Mouse (Mus musculus) forebrain, embryonic 12.5 days (tissue): ENCODE data around the gene Pik3ip1. TPM values are rescaled to one million over a fixed set of nuclear protein-coding genes. Genes with fewer than 3 reads are reported as not detected.

ENCODE experiments used
- ATAC-seq: fragments of 200-750 bp; cut with Nextera tagmentation; 2 replicates; pipeline ENCODE4 v1.8.0; 2017; ENCODE audit warnings: moderate TSS enrichment; ENCODE audit not compliant: low FRiP score
- H3K27ac ChIP-seq: fragments of 300-500 bp; sonication (generic); 2 replicates; pipeline ENCODE4 v1.5.1; 2016; ENCODE audit warnings: mild to moderate bottlenecking
- H3K27me3 ChIP-seq: fragments of 300-500 bp; sonication (generic); 2 replicates; pipeline ENCODE4 v1.6.1; 2016; ENCODE audit warnings: mild to moderate bottlenecking
- H3K36me3 ChIP-seq: fragments of 300-500 bp; sonication (generic); replicated peaks from 2 replicates; pipeline ENCODE4 v1.6.1; 2016; ENCODE audit warnings: mild to moderate bottlenecking
- H3K4me1 ChIP-seq: fragments of 300-500 bp; sonication (generic); 2 replicates; pipeline ENCODE4 v1.6.1; 2016
- H3K4me2 ChIP-seq: fragments of 300-500 bp; sonication (generic); 2 replicates; pipeline ENCODE4 v1.6.1; 2016; ENCODE audit warnings: mild to moderate bottlenecking, moderate library complexity
- H3K4me3 ChIP-seq: fragments of 300-500 bp; sonication (generic); replicated peaks from 2 replicates; pipeline ENCODE4 v1.5.1; 2016; ENCODE audit warnings: mild to moderate bottlenecking
- H3K9ac ChIP-seq: fragments of 300-500 bp; sonication (generic); 2 replicates; pipeline ENCODE4 v1.6.1; 2016; ENCODE audit warnings: mild to moderate bottlenecking
- H3K9me3 ChIP-seq: fragments of 300-500 bp; sonication (generic); 2 replicates; pipeline ENCODE4 v1.6.1; 2016
- WGBS: fragments of 180-500 bp; shearing (Covaris S2); methylation state at CpG from one replicate; pipeline ENCODE4 v1.1.7; 2016; 5-methylcytosine and 5-hydroxymethylcytosine counted together
- polyA plus RNA-seq: library from polyadenylated mRNA; unstranded; fragments of >200 nt; fragmentation: Nextera tagmentation; extraction: Ambion mirVana; gene quantifications from 2 replicates; pipeline ENCODE4 v1.2.1, GENCODE M21; 2016

Pik3ip1 gene
- polyA plus RNA-seq, 1 experiment from 2014 or later = 12.8 TPM

DNA sequence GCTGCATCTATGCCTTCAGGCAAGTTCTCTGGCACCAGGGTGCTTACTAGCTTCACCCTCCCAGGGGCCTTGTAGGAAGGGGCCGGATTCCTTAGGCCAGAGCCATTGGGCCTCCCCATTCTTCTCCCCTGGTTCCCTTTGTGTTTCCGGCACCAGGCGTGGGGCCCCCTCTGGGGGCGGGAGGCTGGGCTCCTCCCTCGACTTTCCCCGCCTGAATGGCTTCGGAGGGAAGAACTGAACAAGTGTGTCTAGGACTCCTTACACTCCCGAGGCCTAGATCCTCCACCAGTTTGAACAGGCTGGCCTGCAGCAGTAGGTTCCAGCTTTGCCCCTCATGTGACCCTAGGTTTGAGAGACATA is 38.2 kb upstream of the Pik3ip1 start:
- no peaks in the 10 kb centered on the region for H3K9me3 ChIP-seq
- H3K27me3 ChIP-seq = no peaks in the 10 kb centered on the region
- H3K9ac ChIP-seq = peak overlapping the region; percentile 97
- H3K4me3 ChIP-seq = peak overlapping the region; percentile 91
- H3K36me3 ChIP-seq = peaks cover 37% of the 10 kb centered on the region
- 0% methylated on average over 8 of the region's 8 CpGs for WGBS
- peak overlapping the region; percentile 100 for H3K27ac ChIP-seq
- H3K4me2 ChIP-seq = peak overlapping the region; percentile 89
- ATAC-seq = peak; percentile 21
- peaks cover 56% of the 10 kb centered on the region for H3K4me1 ChIP-seq

DNA sequence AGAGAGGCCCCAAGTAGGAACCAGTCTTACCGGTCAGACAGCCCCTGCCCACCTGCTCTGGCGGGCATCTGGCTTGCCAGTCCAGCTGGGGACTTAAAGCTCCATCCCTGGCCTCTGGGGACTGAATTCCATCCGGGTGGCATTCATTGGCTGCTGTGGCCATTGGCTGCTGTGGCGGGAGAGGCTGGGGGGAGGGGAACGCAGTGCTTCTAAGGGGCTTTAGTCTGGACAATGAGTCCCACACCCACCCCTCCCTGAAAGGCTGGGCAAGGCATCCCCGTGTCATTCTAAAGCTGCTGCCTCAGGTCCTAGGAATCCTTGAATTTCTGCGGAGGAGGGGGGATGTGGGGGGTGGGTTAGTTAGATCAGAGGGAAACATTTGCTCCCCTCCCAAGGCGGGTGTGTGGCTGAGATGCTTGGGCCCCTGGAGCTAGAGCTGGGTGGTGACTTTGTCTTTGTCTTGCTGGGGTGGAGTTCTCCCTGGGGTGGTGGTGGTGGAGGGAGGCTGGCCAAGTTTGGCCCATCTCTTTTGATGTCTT is 37.4 kb upstream of the Pik3ip1 start:
- Histone ChIP-seq H3K4me1 (peaks cover 51% of the 10 kb centered on the region), H3K27me3 (no peaks in the 10 kb centered on the region), H3K9ac (peak overlapping the region; percentile 97), H3K9me3 (no peaks in the 10 kb centered on the region), H3K4me3 (peak overlapping the region; percentile 91), H3K4me2 (peak overlapping the region; percentile 89), H3K27ac (peak overlapping the region; percentile 100), H3K36me3 (peaks cover 44% of the 10 kb centered on the region)
- WGBS = 0% methylated on average over 8 of the region's 8 CpGs
- peak; percentile 61 for ATAC-seq

DNA sequence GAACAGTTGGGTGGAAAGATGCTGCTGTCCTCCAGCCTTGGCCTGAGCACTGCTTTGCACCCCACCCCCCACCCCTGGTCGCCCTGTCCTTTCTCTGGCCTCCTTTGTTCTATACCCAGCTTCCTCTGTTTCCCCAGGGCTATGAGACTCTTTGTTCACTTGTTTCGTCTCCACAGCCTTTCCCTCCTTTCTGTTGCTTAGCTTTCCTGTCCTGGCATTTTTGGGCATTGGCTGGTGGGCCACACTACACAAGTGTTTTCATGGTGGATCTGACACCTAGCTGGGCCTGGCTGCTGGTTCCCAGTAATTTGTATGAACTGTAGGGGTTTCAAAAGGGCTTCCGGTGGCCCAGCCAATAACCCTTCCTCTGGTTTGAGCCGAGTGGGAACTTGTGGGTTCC is 36.8 kb upstream of the Pik3ip1 start:
- H3K9me3 ChIP-seq = no peaks in the 10 kb centered on the region
- H3K4me1 ChIP-seq = peaks cover 46% of the 10 kb centered on the region
- H3K9ac ChIP-seq = peak overlapping the region; percentile 97
- peak overlapping the region; percentile 89 for H3K4me2 ChIP-seq
- H3K36me3 ChIP-seq = peaks cover 50% of the 10 kb centered on the region
- ATAC-seq = no peak
- 11% methylated on average over 4 of the region's 4 CpGs for WGBS
- peak overlapping the region; percentile 100 for H3K27ac ChIP-seq
- H3K27me3 ChIP-seq = no peaks in the 10 kb centered on the region
- H3K4me3 ChIP-seq = peak overlapping the region; percentile 91

DNA sequence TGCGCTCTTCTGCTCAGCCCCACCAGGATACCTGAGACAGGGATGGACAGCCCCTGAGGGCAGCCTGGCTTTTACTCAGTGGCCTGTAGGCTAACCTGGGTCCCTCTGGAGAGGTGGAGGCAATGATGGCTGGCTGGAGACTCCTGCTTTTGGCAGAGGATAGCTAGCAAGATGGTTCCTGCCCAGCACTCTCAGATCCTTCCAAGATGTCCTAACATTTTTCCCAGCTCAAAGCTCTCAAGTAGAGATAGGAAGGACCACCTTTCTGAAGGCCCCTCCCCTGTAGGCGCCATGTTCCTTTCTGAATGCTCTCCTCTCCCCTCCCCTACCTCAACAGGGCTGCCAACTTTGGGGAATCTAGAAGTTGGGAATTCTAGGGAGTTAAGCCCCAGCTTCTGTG is 35.6 kb upstream of the Pik3ip1 start:
- Histone ChIP-seq H3K27me3 (no peaks in the 10 kb centered on the region), H3K4me3 (peak overlapping the region; percentile 91), H3K9me3 (no peaks in the 10 kb centered on the region), H3K9ac (peak overlapping the region; percentile 97), H3K36me3 (peaks cover 63% of the 10 kb centered on the region), H3K4me2 (peak overlapping the region; percentile 89), H3K4me1 (peaks cover 44% of the 10 kb centered on the region), H3K27ac (peak overlapping the region; percentile 100; the same call in 1 of the 2 replicates)
- ATAC-seq = no peak
- 91% methylated on average over 2 of the region's 2 CpGs for WGBS

DNA sequence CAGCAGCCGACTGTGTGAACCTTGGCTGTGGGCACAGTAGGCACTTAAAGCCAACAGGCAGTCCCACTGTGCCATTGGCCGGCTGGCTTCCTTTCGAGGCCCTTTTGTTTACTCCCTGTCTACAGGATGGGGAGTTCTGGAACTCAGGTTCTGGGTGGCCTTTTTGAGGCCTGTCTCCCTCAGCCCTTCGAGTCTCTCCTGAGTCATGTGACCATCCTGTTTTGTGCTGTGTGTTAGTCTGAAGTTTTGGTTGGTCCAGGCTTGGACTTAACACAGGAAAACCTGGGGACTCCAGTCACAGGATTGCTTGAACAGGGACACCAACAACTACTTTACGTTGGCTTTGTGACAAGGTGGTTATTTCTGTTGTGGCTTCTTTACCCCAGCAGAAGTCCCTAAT is 34.1 kb upstream of the Pik3ip1 start:
- Histone ChIP-seq H3K4me3 (peak overlapping the region; percentile 1; the same call in 1 of the 2 replicates), H3K27ac (no peak overlapping the region), H3K9me3 (no peaks in the 10 kb centered on the region), H3K36me3 (peaks cover 77% of the 10 kb centered on the region), H3K4me1 (peaks cover 44% of the 10 kb centered on the region), H3K27me3 (no peaks in the 10 kb centered on the region), H3K4me2 (peak overlapping the region; percentile 89), H3K9ac (peak overlapping the region; percentile 36; the same call in 1 of the 2 replicates)
- ATAC-seq = no peak
- WGBS = 67% methylated on average over 5 of the region's 5 CpGs

DNA sequence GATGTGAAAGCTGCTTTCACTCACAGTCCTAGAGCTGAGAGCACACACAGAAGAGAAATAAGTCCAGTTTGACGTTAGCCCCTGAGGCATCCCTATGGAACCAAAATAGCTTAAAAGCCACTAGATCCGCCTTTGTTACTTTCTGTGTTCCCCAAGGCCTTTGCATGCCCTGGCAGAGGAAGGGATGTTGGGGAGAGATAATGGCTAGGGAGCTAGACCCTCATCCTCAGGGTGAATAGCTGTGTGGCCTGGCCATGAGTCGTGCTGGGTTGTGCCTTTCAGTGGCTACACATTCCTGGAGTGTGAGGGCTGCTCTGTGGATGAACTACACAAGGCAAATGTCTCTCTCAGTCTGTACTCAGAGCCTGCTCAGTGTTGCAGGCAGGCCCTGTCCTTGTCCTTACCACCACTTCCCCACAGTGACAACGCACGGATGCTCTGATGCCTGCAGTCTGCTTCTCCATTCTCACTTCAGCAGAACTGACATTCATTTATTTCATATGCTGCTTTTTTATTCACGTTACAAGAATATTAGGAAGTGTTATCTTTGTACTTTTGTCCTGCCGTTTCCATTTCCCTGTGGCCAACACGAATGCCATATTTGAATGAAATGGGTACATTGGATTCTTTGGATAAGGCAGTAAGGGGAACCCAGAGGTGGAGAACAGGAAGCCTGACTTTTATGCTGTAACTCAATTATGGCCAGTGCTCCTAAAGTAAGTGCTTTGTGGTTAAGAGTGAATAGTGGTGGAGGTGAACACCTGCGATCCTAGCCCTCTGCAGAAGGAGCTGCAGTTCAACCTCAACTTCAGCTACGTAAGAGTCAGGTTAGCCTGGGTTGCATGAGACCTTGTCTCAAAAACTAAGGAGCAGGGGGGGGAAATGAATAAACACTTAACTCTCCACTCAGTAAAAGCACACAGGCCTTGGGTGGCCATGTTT is 32.1 kb upstream of the Pik3ip1 start:
- peaks cover 98% of the 10 kb centered on the region for H3K36me3 ChIP-seq

DNA sequence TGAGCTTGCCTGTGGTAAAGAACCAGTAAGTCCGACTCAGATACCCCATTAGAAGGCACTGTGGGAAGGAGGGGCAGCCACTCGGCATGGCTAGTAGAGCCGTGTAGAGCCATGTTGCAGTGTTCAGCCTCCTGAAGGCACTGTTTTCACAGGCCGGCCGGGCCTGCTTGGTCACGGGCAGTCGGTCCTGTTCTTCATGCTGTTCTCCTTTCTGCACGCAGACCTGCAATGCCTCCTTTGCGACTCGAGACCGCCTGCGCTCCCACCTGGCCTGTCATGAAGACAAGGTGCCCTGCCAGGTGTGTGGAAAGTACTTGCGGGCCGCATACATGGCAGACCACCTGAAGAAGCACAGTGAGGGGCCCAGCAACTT is 31.4 kb upstream of the Pik3ip1 start:
- no peak for ATAC-seq
- H3K4me1 ChIP-seq = peaks cover 34% of the 10 kb centered on the region
- H3K9ac ChIP-seq = no peak overlapping the region
- no peak overlapping the region for H3K4me2 ChIP-seq
- no peak overlapping the region for H3K4me3 ChIP-seq
- no peaks in the 10 kb centered on the region for H3K27me3 ChIP-seq
- H3K9me3 ChIP-seq = no peaks in the 10 kb centered on the region
- 95% methylated on average over 14 of the region's 14 CpGs for WGBS
- no peak overlapping the region for H3K27ac ChIP-seq
- peaks cover 98% of the 10 kb centered on the region for H3K36me3 ChIP-seq

More for the DNA sequence above, 32.1 kb upstream of the Pik3ip1 start:
- Histone ChIP-seq H3K9ac (no peak overlapping the region), H3K4me2 (no peak overlapping the region), H3K9me3 (no peaks in the 10 kb centered on the region), H3K4me3 (no peak overlapping the region), H3K27ac (no peak overlapping the region), H3K27me3 (no peaks in the 10 kb centered on the region), H3K4me1 (peaks cover 40% of the 10 kb centered on the region)
- no peak for ATAC-seq
- 92% methylated on average over 10 of the region's 10 CpGs for WGBS

DNA sequence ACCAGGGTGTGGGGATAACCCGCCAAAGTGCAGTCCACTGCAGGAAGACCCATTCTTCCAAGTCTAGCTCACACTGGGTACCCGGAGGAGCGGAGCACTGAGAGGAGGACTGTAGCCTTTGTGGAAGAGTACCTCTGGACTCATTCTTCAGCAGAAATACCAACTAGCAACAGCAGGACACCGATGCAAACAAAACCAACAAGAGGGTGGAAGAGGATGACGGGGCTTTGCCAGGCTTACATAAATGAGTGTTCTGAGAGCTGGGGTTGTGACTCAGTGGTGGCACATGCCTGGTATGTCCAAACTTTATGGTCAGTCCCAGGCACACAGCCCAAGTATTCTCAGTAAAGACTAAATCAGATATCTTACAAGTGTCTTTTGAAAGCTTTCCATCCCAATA is 29.1 kb upstream of the Pik3ip1 start:
- Histone ChIP-seq H3K27me3 (no peaks in the 10 kb centered on the region), H3K4me3 (no peak overlapping the region), H3K4me2 (no peak overlapping the region), H3K9ac (no peak overlapping the region), H3K36me3 (peaks cover 98% of the 10 kb centered on the region), H3K9me3 (no peaks in the 10 kb centered on the region), H3K4me1 (peaks cover 11% of the 10 kb centered on the region), H3K27ac (no peak overlapping the region)
- no peak for ATAC-seq
- 93% methylated on average over 5 of the region's 5 CpGs for WGBS

DNA sequence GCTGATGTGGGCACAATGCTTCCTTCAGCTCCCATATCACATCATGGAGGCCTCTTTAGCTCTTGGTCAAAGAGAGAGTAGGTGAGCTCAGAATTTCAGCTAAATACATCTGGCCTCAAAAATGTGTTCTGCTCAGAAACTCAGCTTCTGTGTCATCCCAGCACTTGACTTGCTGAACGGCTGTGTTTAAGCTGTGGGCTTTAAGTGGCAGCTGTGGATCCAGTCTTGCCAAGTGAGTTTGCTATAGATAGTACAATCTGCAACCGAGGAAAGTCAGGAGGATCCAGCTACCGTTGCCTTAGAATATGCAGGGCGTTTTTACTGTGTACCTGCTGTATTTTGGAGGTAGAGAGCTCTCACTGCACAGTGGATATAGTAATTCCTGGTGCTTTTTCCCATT is 27.8 kb upstream of the Pik3ip1 start:
- Histone ChIP-seq H3K36me3 (peaks cover 98% of the 10 kb centered on the region), H3K9me3 (no peaks in the 10 kb centered on the region), H3K27ac (no peak overlapping the region), H3K9ac (no peak overlapping the region), H3K4me3 (no peak overlapping the region), H3K4me1 (no peaks in the 10 kb centered on the region), H3K27me3 (no peaks in the 10 kb centered on the region), H3K4me2 (no peak overlapping the region)
- no peak for ATAC-seq
- WGBS = 97% methylated on average over 4 of the region's 4 CpGs

DNA sequence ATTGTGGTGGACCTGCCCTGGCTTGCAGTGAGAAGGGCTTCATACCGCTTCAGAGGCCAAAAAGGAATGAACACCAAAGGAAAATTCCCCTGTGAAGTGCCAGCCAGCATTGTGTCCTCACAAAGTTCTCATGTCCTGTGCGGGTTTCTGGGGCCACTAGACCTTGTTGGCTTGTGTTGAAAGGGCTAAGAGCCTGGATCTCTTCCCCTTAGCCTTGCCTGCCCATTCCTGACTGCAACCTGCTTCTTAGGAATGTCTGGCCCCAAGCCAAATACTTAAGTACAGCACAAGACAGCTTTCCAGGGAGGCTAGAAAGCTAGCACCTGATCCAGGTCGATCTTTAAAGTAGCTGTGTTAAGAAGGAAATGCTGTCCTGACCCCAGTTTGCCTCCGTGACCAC is 27.4 kb upstream of the Pik3ip1 start:
- no peaks in the 10 kb centered on the region for H3K9me3 ChIP-seq
- no peak overlapping the region for H3K4me3 ChIP-seq
- ATAC-seq = no peak
- no peaks in the 10 kb centered on the region for H3K27me3 ChIP-seq
- H3K4me2 ChIP-seq = no peak overlapping the region
- WGBS = 88% methylated on average over 4 of the region's 4 CpGs
- H3K4me1 ChIP-seq = no peaks in the 10 kb centered on the region
- no peak overlapping the region for H3K9ac ChIP-seq
- H3K27ac ChIP-seq = no peak overlapping the region
- peaks cover 98% of the 10 kb centered on the region for H3K36me3 ChIP-seq

DNA sequence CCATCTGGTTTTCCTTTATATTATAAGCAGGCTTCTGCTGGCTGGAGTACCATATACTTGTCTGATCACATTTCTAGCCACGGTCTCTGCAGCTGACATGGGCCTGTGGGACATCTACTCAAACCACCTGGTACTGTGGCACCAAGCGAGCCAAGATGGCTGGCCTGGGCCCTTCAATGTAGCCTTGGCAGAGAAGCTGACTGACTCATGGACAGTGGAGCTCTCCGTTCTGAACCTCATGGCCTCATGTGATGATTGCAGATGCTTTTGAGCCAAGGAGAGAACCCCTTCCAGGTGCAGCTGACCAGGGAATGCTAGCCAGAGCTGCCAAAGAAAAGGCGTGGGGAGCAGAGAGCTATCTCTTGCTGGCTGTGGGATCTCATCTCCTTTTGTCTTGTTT is 24.4 kb upstream of the Pik3ip1 start:
- Histone ChIP-seq H3K36me3 (peaks cover 98% of the 10 kb centered on the region), H3K4me3 (no peak overlapping the region), H3K4me1 (no peaks in the 10 kb centered on the region), H3K9me3 (no peaks in the 10 kb centered on the region), H3K4me2 (no peak overlapping the region), H3K27ac (no peak overlapping the region), H3K9ac (no peak overlapping the region), H3K27me3 (no peaks in the 10 kb centered on the region)
- ATAC-seq = no peak
- 96% methylated on average over 4 of the region's 4 CpGs for WGBS

DNA sequence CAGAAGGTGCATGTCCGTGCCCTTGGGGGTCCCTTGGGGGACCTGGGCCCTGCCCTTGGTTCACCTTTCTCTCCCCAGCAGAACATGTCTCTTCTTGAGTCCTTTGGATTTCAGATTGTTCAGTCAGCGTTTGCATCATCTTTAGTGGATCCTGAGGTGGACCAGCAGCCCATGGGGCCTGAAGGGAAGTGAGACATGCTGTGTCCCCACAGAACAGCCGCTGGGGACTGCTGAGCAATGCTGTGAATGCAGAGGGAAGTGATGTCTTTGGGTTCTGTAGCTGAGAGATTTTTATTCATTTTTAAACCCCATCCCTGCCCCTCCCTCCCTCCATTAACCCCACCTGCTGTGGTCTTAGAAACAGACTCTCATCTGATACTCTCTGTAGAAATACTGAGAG is 22.3 kb upstream of the Pik3ip1 start:
- WGBS = 97% methylated on average over 3 of the region's 3 CpGs
- Histone ChIP-seq H3K27me3 (no peaks in the 10 kb centered on the region), H3K36me3 (peaks cover 97% of the 10 kb centered on the region), H3K9ac (no peak overlapping the region), H3K4me3 (no peak overlapping the region), H3K9me3 (no peaks in the 10 kb centered on the region), H3K4me2 (no peak overlapping the region), H3K4me1 (no peaks in the 10 kb centered on the region), H3K27ac (no peak overlapping the region)
- ATAC-seq = no peak

DNA sequence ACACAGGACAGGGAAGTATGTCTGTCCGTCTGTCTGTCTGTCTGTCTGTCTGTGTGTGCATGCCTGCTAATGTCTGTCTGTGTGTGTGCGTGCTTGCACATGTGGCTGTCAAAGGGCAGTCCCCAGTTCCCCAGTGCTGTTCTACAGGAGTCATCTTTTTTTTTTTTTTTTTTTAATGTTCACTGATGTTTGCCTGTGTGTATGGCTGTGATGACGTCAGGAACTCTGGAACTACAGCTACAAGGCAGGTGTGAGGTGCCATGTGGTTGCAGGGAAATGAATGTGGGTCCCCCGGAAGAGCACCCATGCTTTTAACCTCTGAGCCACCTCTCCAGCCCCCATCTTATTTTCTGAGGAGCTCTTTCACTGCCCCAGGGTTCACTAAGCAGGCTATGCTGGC is 20.3 kb upstream of the Pik3ip1 start:
- no peak overlapping the region for H3K27ac ChIP-seq
- no peaks in the 10 kb centered on the region for H3K4me1 ChIP-seq
- H3K27me3 ChIP-seq = no peaks in the 10 kb centered on the region
- 90% methylated on average over 4 of the region's 4 CpGs for WGBS
- no peak overlapping the region for H3K4me3 ChIP-seq
- no peak overlapping the region for H3K9ac ChIP-seq
- no peaks in the 10 kb centered on the region for H3K9me3 ChIP-seq
- peaks cover 79% of the 10 kb centered on the region for H3K36me3 ChIP-seq
- no peak overlapping the region for H3K4me2 ChIP-seq
- ATAC-seq = no peak
